Mouse (Mus musculus): Measurements from ENCODE around the gene Sgo2a. TPM values are rescaled to one million over a fixed set of nuclear protein-coding genes. Genes with fewer than 3 reads are reported as not detected.
"Not testable (repeated sequence)": the region's sequence is repeated elsewhere in the genome, so short reads cannot be mapped to it uniquely, and the experiment has no call there.

Sgo2a gene
- total RNA-seq (2022), result under 1 TPM; 0.35 to 0.81 (median 0.58) TPM

DNA sequence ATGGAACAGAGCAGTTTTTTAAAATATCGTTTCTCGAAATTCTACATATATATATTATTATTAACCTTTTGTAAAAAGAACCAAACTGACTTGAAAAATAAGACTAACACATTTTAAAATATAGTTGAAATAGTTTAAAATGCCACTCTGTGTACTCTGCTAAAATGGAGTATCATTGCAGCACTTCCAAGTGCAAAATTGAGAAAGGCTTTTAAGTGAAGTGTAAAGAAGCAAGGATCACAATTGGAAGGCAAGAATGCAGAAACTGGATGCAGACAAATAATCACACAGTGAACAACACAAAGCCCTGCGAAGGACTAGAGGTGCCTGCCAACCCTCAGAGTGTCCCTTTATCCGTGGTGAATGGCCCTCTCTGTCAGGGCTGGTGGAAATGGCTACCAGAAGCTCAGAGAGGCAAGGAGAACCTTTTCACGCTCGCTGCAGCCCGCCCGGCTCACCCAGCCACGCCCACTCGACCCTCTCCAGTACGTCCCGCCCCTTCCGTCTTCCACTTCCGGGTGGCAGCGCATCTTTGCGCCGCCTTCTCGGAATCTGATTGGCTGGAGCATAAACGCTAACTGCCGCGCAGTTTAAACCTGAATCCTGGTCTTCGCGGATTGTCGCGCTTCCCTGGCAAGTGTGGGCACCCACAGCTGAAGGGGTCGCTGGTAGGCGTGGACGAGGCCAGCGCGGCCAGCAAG, at the start of gene Sgo2a:
Sgo2a (plus strand) TSS at position 540 of the 701 bp plus-strand sequence.
- DNase-seq, result peak; percentile 85

DNA sequence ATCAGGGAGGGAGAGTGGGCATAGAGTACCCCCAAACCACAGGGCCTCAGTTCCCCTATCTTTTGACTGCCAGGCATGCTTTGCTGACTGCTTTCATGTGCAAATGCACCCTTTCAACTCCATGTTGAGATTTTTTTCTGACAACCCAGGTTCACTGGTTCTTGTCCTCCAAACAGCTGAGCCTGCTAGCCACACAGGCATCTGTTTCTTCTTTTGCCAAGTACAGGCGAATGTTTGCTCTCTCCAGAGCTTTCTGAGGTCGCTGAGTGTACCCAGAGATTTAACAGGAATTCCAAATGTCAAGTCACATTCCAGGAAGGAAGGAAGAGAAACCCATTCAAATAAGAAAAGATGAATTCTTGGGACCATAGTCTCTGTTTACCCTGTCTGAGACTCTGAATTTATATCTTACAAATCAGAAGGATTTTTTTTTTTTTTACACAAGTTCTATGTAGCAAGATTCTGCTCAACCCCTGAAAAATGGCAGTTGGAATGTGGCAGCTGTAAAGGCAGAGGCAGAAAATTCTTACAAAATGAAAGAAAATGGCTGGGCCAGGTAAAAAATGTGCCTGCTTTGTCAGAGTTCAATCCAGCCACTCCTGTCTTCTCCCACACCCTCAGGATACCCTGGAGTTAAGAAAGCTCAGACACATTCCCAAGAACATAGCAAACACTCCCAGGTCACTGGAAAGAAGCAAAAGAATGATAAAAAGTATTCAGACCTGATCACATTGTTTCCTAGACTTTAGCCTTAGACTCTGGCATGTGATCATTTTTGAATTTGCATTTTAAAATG, 48.0 kb upstream of the Sgo2a start:
- no peak for DNase-seq

DNA sequence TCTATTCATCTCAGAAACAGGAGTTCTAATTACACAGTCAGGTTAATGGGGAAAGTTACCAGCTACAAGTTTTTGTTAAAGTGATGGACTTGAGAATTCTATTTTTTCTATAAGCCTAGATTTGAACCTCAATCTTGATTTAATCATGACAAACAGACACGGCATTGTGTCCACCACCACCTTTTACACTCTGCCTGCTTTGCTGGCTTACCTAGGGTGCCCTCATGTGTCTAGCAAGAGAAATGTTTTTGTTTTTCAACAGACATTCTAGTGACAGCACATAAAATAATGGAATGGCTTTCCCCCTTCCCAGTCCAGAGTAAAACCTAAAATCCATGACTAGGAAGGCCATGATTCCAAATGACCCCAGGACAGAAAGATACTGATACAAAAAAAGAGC, 46.6 kb upstream of the Sgo2a start:
- no peak for DNase-seq

DNA sequence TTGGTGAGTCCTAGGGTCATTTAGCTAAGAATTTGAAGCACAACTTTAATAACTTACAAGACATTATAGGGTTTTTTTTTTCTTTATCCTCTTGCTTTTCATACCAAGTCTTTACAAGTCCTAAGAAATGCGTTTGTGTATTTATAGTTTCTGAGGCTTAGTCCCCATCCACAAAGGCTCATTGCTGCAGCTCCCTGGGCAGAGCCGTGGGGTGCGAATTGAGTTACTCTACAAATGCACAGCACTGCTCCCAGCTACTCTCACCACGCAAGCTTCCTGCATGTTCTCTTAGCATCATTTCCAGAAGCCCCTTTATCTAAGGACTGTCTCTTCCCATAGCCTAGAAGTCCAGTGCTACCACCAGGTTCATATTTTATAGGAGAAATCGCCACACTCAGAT, 46.1 kb upstream of the Sgo2a start:
- DNase-seq, result no peak

DNA sequence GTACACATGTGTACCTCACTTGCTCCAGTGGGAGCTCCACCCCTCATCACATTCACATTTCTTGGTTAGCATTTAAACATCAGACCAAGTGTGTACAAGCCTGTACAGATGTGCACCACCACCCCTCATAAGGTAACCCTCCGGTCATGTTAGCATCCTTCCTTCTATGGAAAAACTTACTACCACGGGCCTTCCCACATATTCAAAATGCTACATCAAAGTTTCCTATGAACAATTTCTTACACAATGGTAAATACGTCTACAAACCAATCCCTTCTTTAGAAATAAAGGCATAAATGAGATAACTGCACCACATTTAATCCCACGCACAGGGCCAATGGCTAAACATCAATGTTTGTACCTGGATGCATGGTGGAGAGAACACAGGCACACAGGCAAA, 43.3 kb upstream of the Sgo2a start:
- DNase-seq, result no peak

DNA sequence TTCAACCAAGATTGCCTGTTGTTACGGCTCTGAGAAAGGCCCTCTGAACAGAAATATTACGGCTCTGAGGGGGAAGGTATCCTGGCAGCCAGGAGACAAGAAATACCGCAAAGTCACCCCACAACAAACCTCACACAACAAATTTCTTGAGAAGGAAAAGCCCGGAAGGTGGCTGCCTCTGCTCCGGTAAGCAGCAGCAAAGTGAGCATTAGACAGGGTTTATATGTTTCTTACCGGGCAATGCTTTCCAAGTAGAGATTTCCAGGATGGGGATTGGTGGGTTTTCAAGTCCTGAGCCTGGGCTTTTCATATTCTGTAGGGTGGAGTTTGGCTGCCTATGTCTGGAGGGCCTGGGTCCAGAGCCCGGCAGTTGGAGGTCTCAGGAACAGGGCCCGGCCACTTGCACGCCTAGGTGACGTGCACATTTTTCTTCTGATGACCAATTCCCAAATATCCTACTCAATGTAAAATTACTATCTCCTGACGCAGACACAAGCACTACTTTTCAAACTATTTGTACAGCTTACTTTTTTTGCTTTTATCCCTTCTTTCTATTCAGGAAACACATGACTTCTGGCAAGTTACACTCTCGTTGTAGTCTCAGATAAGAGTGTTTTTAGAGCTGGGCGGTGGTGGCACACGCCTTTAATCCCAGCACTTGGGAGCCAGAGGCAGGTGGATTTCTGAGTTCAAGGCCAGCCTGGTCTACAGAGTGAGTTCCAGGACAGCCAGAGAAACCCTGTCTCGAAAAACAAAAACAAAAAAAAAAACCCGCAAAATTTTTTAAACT, 42.0 kb upstream of the Sgo2a start:
- DNase-seq, result no peak

DNA sequence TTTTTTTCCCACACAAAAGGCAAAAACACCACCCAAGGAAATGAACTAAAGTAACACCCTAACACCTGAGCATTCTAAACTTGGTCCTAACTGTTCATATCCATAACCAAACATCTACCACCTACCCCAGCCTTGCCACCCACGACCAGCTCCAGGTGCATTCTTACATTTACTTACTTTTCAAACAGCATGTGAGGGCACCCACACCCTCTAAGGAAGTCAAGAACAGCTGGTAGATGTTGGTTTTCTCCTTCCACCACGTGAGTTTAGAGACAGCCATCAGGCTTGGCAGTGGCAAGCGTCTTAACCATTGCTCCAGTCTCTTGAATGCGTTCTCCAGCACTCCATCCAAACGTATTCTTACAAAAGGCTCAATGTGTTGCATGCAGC, 41.4 kb upstream of the Sgo2a start:
- no peak for DNase-seq

DNA sequence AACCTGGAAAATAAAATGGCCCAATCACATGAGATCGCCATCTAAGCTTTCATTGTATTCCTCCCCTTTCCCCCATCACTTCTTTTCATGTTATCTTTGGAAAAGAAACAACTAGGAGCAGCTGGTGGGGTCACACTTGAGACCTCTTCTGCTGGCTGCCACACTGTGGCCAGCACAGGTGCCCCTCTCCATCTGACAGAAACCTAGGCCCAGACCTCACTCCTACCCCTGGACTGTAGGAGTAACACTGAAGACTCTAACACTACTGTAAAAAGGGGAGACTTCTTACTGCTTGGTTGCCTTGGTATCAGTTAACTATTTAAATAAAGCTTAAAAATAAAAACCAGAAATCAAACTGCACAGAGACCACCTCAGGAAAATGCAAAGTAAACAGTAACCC, 40.0 kb upstream of the Sgo2a start:
- DNase-seq, result no peak

DNA sequence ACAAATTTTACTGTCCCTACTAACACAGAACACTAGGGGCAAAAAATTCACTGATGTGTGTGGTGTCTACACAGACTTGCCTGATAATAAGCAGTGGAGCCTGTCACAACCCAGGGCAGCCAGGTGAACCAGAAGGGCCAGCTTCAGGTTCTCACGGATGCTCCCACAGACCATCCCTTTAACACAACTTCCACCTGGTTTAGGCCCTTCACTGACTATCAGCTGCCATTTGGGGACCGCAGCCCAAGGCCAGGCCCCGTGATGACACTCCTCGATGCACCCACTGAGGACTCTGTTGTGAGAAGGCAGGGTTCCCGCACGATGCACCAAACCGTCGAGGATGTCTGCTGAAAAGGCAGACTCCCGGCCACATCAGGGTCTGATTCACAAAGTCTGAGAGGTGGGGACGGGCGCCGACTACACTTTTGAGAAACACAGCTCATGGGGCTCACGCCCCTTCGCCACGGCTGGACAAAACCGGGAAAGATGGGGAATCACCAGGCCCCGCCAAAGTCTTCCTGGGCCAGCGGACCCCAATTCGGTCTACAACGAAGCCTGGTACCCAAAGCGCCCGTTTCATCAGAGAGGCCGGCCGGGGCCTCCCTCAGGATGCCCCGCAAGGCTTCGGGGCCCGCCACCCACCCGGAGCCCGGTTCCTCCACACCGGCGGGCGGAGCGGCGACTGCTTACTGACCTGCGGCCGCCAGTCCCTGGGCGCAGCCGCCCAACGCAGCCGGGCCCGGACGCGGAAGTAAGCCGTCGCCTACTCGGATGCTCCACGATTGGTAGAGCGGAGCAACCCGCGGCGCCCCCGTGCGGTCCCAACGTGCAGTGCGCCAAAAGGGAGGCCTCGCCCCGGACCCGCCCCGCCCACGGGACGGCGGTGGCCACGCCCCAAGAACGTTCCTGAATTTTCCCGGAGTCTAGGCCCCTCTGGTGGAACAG, 26.2 kb upstream of the Sgo2a start:
- DNase-seq, result peak; percentile 92

DNA sequence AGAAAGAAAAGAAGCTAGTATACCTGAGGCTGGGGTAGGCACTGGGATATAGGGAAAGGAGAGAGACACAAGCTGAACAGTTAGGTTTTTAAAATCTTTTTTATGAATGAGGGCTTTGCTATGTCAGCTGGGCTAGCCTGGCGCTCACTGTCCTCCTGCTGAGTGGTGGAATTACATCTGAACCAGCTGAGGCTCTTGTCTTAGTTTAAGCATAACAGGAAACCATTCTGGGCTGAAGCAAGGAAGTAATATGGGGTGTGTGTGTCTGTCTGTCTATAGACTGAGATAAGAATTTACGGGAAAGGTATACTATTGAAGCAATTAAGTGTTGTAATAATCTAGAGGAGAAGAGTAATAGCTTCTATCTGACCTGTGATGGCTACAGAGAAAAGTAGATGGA, 24.2 kb upstream of the Sgo2a start:
- DNase-seq, result no peak

DNA sequence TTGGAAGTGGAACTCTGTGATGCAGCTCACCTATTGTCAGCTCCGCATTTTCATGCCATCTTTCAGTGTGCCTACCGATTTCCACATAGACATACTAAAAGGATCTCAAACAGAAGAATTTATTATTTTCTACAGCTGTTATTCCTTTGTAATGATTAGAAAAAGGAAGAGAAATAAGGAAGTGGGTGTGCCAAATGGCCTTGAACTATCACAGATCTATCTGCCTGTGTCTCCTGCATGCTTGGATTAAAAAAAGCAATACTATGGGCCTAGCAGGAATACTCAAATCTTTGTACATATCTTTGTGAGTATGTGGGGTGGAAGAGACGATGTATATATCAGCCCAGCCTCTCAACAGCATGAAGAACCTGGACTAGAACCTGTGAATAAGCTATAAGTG, 18.9 kb upstream of the Sgo2a start:
- DNase-seq, result no peak

DNA sequence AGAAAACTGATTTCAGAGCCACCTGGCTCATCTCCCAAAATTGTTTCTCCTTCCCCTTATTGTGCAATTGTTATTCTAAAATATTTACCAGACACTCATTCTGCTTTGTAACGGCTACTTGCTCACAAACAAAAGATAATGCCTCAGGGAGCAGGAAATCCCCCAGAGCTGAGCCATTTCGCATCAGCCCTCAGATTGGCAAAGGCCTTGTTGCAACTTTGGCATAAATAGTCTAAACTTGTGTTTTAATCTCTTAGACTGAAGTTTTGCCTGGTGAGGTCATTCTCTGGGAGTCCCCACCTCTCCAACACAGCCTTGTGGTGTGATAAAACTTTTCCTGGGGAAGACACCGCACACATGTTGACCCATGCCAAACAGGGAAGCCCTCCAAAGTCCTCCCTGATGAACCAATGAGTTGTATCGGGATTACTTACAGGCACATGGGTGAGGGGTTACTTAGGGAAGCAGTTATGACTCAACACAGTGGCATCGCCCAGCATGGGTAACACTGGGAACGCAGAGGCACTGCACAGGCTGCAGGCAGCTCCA, 6.6 kb upstream of the Sgo2a start:
- no peak for DNase-seq

DNA sequence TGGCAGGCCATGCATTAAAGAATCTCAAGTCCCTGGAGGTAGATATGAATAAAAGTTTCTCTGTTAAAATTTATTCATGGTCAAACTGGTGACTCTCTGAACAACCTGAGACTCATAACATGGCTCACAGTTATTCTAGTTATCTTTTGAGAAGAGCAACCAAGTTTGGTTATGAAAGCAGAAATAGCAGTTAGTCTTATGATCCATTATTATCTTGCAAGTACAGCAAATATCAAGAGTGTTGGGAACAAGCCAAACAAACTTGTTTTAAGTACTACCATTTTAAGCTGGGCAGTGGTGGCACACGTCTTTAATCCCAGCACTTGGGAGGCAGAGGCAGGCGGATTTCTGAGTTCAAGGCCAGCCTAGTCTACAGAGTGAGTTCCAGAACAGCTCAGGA, 4.5 kb upstream of the Sgo2a start:
- no peak for DNase-seq

DNA sequence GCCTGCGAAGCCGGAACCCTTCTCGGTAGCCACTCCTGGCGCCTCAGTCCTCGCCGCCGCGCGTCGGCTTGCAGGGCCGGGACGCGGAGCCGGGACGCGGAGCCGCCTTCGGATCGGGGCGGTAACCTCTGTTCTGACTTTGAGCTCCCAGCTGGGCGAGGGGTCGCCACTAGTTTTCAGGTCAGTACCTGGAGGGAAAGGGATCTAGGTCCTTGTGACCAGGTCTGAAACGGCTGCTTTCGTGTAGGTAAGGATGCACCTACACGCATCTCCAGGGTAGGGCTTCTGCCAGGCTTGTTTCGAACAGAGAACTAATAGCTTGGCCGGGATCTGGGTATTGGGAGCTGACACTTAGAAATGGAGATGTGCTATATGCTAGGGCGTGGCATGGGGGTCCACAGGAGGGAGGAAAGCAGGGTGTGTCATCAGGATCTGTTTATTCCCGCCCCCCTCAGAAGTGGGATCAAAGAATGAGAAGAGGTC, 403 bp downstream of the Sgo2a start:
- DNase-seq, result peak; percentile 3

DNA sequence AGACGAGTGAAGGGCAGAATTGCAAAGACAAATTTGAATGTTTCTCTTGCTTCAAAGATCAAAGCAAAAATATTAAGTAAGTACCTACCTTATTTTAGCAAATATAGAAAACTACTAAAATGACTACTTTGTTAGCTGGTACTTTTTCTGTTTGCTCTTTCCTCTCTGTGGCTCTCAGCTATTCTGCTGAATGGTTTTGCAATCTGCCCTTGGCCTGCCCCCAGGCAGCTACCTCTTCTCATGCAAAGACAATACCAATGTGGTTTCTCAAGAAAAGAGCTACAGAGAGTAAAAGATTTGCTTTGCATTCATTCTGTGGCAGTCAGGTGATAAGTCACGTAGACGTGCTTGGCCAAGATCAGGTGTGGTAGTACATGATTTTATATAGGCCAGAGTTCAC, 2.4 kb downstream of the Sgo2a start:
- no peak for DNase-seq

DNA sequence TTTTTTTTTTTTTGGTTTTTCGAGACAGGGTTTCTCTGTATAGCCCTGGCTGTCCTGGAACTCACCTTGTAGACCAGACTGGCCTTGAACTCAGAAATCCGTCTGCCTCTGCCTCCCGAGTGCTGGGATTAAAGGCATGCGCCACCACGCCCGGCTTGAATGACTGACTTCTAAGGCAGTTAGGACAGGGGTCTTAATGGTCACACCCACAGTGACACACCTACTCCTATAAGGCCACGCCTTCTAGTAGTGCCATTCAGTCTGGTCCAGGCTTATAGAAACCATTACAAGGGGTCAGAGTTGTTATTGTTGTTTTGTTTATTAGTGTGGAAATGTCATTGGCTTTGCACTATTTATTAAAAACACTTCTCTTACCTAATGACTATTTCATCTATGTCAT, 10.6 kb downstream of the Sgo2a start:
- DNase-seq, result not testable (repeated sequence)

DNA sequence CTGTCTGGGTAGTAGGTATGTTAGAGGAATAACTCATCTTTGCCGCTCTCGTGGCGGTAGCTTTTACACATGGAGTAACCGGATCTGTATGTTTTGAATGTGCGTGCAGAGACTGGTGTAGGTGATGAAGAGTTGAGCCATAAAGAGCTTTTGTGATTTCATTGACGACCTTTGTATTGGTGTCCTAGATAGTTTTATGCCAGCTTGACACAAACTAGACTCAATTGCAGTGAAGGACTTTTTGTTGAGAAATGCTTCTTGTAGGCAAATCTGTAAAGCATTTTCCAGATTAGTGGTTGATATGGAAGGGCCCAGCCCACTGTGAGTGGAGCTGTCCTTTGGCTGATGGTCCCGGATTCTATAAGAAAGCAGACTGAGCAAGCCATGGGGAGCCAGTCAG, 23.1 kb downstream of the Sgo2a start, which contains the start of gene Kctd18:
Kctd18 (minus strand) TSS at position 101 of the 400 bp plus-strand sequence.
- DNase-seq, result no peak

DNA sequence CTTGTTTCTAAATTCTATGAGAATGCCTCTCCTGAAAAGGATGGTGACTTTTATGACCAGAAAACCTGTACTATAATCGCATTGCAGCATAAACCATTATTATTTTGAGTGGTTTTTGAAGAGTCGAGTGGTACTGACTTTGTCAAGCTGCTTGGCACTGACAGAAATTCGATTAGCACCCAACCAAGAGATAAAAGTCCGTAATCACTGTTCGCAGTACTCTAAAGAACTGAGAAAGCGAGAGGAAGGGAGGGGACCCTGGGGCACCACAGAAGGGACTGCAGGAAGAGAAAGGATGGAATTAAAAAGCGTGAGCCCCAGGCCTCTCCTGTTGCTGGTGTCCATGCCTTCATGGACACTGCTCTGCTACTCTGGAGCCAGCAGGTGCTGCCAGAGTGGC, 31.9 kb downstream of the Sgo2a start:
- no peak for DNase-seq

DNA sequence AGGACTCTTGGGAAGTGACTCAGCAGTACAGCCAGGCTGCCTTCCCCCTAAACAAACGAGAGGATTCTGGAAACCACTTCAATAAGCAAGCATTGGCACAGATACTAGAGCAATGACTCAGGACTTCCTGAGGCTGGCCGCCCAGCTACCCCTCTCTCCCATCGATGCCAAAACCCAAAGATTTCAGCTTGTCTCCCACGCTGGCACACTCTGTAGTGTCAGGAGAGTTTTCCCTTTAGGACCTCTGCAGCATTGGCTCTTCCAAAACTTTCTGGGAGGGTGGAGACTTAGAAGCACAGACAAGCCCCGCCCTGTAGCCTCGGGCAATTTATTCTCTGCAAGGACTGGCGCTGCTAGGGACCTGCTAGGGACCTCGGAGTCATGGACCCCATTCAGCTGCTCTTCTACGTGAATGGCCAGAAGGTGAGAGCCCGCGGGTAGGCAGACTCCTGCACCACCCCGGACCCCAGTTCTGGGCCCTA, 33.9 kb downstream of the Sgo2a start, which contains the start of gene Aox1:
Aox1 (plus strand) TSS at position 296 of the 482 bp plus-strand sequence.
- peak; percentile 75 for DNase-seq

DNA sequence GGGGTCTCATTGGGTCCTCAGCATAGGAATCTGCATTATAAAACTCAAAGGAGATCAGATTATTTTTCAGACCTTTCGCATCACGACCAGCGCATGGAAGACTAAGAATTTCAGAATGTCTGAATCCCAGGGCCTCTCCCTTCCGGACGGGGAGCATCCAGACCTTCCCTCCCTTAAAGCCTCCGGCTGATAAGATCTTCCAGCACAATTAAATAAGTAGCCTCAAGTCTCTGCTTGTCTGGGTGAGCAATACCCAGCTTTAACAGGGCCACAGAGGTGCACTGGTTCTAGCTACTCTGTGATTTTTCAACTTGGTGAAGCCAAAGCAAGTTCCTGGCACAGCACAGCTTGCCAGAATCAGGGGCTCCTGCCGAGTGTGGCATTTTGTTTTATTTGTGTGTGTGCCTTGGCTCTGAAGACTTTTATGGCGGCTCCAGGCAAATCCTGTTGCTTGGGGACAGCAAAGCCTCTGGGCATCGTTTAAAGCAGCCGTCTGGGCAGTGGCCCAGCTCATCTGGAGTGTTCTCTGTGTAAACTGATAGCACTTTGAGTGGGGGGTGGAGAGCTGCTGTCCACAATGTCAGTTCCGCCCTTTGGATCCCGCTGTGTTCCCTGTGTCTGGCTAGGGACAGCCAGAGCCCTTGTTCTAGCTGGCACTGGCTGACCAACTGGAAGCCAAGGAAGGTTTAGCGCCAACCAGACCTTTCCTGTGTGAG, 34.5 kb downstream of the Sgo2a start:
- peak; percentile 63 for DNase-seq
